Mouse (Mus musculus) T-helper 17 cell (primary cell): ENCODE results near the gene Klk7.

ENCODE experiments used
- in situ Hi-C, 2 experiments: fragments of 300-600 bp; cut with MboI, MseI; formaldehyde crosslinking; loops; 1 replicate in 1 of 2; 2 replicates in 1 of 2; pipeline ENCODE4 v1.15.1; 2025; ENCODE audit warnings: high pct_unique_total_duplicates in 2 of 2

Gene Klk7

GRCm38 (mm10) chr7:43810994-43811393 is at the start of gene Klk7:
TSS of gene Klk7 (plus strand) at chr7:43811294.
- in situ Hi-C loops: no loop called here

- in situ Hi-C loops: no loop called here
Observed at GRCm38 (mm10) chr7:43766484-43766883, 44.6 kb upstream of the Klk7 start.

GRCm38 (mm10) chr7:43768597-43768996 is 42.5 kb upstream of the Klk7 start, which contains the start of gene Klk12:
TSS of gene Klk12 (plus strand) at chr7:43768897.
- in situ Hi-C loops: no loop called here

- in situ Hi-C loops: no loop called here
Observed at GRCm38 (mm10) chr7:43769636-43770035, 41.5 kb upstream of the Klk7 start.

- in situ Hi-C loops: no loop called here
Observed at GRCm38 (mm10) chr7:43770701-43771100, 40.4 kb upstream of the Klk7 start.

GRCm38 (mm10) chr7:43771916-43772315 is 39.2 kb upstream of the Klk7 start:
- in situ Hi-C loops: no loop called here

GRCm38 (mm10) chr7:43772901-43773300 is 38.2 kb upstream of the Klk7 start:
- in situ Hi-C loops: no loop called here

GRCm38 (mm10) chr7:43774364-43774763 is 36.7 kb upstream of the Klk7 start, which contains the start of gene Klk11:
TSS of gene Klk11 (plus strand) at chr7:43774604.
- in situ Hi-C loops: no loop called here

GRCm38 (mm10) chr7:43774802-43775201 is 36.3 kb upstream of the Klk7 start:
- in situ Hi-C loops: loop anchor here in 1 of 2 experiments (25.0 kb wide), 1 partner anchor 1462 kb away; the partner anchor contains the start of genes Cd37 and Slc6a16

- in situ Hi-C loops: loop anchor here in 1 of 2 experiments (25.0 kb wide), 1 partner anchor 1462 kb away; the partner anchor contains the start of genes Cd37 and Slc6a16
Observed at GRCm38 (mm10) chr7:43775311-43776057, 35.6 kb upstream of the Klk7 start.

GRCm38 (mm10) chr7:43776506-43776905 is 34.6 kb upstream of the Klk7 start:
- in situ Hi-C loops: loop anchor here in 1 of 2 experiments (25.0 kb wide), 1 partner anchor 1461 kb away; the partner anchor contains the start of genes Cd37 and Slc6a16

GRCm38 (mm10) chr7:43777423-43777822 is 33.7 kb upstream of the Klk7 start:
- in situ Hi-C loops: loop anchor here in 1 of 2 experiments (25.0 kb wide), 1 partner anchor 1460 kb away; the partner anchor contains the start of genes Cd37 and Slc6a16

- in situ Hi-C loops: loop anchor here in 1 of 2 experiments (25.0 kb wide), 1 partner anchor 1459 kb away; the partner anchor contains the start of genes Cd37 and Slc6a16
Observed at GRCm38 (mm10) chr7:43778176-43778970, 32.7 kb upstream of the Klk7 start.

- in situ Hi-C loops: loop anchor here (5.0 to 25.0 kb wide), 3 partner anchors 98 to 1457 kb away; partner anchors contain the start of genes Cd37 (in 1 of the 2), Ctu1 (in 1 of the 2) and Slc6a16 (in 1 of the 2)
Observed at GRCm38 (mm10) chr7:43780241-43780640, 30.9 kb upstream of the Klk7 start.

- in situ Hi-C loops: loop anchor here (5.0 to 25.0 kb wide), 3 partner anchors 98 to 1457 kb away; partner anchors contain the start of genes Cd37 (in 1 of the 2), Ctu1 (in 1 of the 2) and Slc6a16 (in 1 of the 2)
Observed at GRCm38 (mm10) chr7:43780746-43781145, 30.3 kb upstream of the Klk7 start, which contains the start of gene Klk10. TSS of gene Klk10 (plus strand) at chr7:43781035.

GRCm38 (mm10) chr7:43781541-43781940 is 29.6 kb upstream of the Klk7 start:
- in situ Hi-C loops: loop anchor here (5.0 to 25.0 kb wide), 3 partner anchors 99 to 1456 kb away; partner anchors contain the start of genes Cd37 (in 1 of the 2), Ctu1 (in 1 of the 2) and Slc6a16 (in 1 of the 2)

GRCm38 (mm10) chr7:43782275-43783265 is 28.5 kb upstream of the Klk7 start:
- in situ Hi-C loops: loop anchor here (5.0 to 25.0 kb wide), 3 partner anchors 100 to 1455 kb away; partner anchors contain the start of genes Cd37 (in 1 of the 2), Ctu1 (in 1 of the 2) and Slc6a16 (in 1 of the 2)

- in situ Hi-C loops: loop anchor here in 1 of 2 experiments (25.0 kb wide), 1 partner anchor 1452 kb away; the partner anchor contains the start of genes Cd37 and Slc6a16
Observed at GRCm38 (mm10) chr7:43785286-43785685, 25.8 kb upstream of the Klk7 start.

- in situ Hi-C loops: loop anchor here in 1 of 2 experiments (25.0 kb wide), 1 partner anchor 1449 kb away; the partner anchor contains the start of genes Cd37 and Slc6a16
Observed at GRCm38 (mm10) chr7:43788096-43788495, 23.0 kb upstream of the Klk7 start.

- in situ Hi-C loops: loop anchor here in 1 of 2 experiments (25.0 kb wide), 1 partner anchor 1448 kb away; the partner anchor contains the start of genes Cd37 and Slc6a16
Observed at GRCm38 (mm10) chr7:43789295-43789694, 21.8 kb upstream of the Klk7 start.
